Mouse (Mus musculus): Measurements from ENCODE around the gene Ckap2l.

GRCm38 (mm10) chr2:129296671-129297588, at the start of gene Ckap2l:
- TF ChIP-seq FLI1 (IDR thresholded peaks at IDR 0.05; ENCODE audit: low read length) (peak; percentile 67; the same call in 1 of the 2 replicates), GATA1 (IDR thresholded peaks at IDR 0.05; ENCODE audit: borderline replicate concordance, low read length) (no peak)
